20 mouse cellular contexts compared by ENCODE assay signal in genomic region chr1:185629976-185630375, GRCm38 (mm10).
"Had no signal": no experiment of that assay in that cellular context is flagged by ENCODE, and none has a peak within 500 bp of the region (broad histone marks: within the 10 kb centered on the region; RNA-seq: fewer than 3 reads in every experiment).

No protein-coding gene starts in this region.

- H3K4me3 ChIP-seq: lung, embryonic 15.5 days; midbrain, embryonic 10.5 days; midbrain, embryonic 12.5 days; myocyte; neural tube, embryonic 13.5 days; neural tube, embryonic 15.5 days; stomach, embryonic 15.5 days had no signal

- ATAC-seq: midbrain, embryonic 16.5 days had no signal

- H3K27ac ChIP-seq: lung, embryonic 15.5 days; midbrain, embryonic 10.5 days; midbrain, embryonic 12.5 days; neural tube, embryonic 13.5 days; neural tube, embryonic 15.5 days; stomach, embryonic 15.5 days; stomach, postnatal 0 days had no signal

- DNase-seq: lung, adult 2 months; lung, postnatal 10 days; lung, postnatal 4 days; midbrain, embryonic 14.5 days; retina, postnatal 1 day; right cerebral cortex, adult 18-20 months; right cerebral cortex, postnatal 25 days; right cerebral cortex, postnatal 4 days; thymus, adult 2 months; thymus, postnatal 25 days; thymus, postnatal 4 days had no signal
